Mouse (Mus musculus) liver, postnatal 0 days (tissue): ENCODE results near the gene 2410004P03Rik.

ENCODE experiments used
- CTCF ChIP-seq: sonication (generic); IDR thresholded peaks from 2 replicates; pipeline ENCODE4 v1.5.1; 2016; ENCODE audit warnings: antibody characterized with exemption, low read depth
- EP300 ChIP-seq: IDR thresholded peaks from 2 replicates; pipeline ENCODE4 v1.6.1; 2016; ENCODE audit warnings: antibody characterized with exemption, low read depth, mild to moderate bottlenecking

DNA sequence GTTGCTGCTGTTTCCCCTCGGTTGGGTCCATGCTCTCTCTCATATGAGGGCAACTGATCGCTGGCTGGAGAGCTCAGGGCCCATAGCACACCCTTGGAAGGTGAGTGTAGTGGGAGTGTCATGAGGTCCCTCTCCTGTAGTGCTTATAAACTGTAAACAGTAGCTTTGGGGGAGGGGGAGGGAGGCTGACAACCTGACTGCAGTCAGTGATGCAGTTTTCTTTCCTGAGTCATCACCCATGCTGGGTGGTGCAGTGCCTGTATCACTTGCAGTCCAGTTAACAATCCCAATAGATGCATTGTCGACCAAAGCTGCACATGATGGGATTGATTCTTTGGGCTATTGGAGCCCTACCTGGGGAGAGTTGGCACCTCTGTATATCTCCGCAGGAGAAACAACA is 10.3 kb downstream of the 2410004P03Rik start:
- TF ChIP-seq CTCF, result no peak
- TF ChIP-seq EP300, result no peak
